Mouse (Mus musculus) midbrain, embryonic 16.5 days (tissue): Measurements from ENCODE around the gene B4galt1. TPM values are rescaled to one million over a fixed set of nuclear protein-coding genes. Genes with fewer than 3 reads are reported as not detected.

Experiments
- ATAC-seq: fragments of 200-750 bp; cut with Nextera tagmentation; 2 replicates; pipeline ENCODE4 v1.8.0; 2017; ENCODE audit warnings: moderate TSS enrichment
- H3K27ac ChIP-seq: fragments of 300-500 bp; sonication (generic); 2 replicates; pipeline ENCODE4 v1.5.1; 2014; ENCODE audit warnings: mild to moderate bottlenecking, low read length, mixed read lengths
- H3K27me3 ChIP-seq: fragments of 300-500 bp; sonication (generic); 2 replicates; pipeline ENCODE4 v1.6.1; 2014; ENCODE audit warnings: low read depth, low read length, mixed read lengths; ENCODE audit not compliant: control insufficient read depth, insufficient read depth
- H3K36me3 ChIP-seq: fragments of 300-500 bp; sonication (generic); 2 replicates; pipeline ENCODE4 v1.6.1; 2014; ENCODE audit warnings: mild to moderate bottlenecking, low read length, moderate library complexity, mixed read lengths; ENCODE audit not compliant: control insufficient read depth, insufficient read depth
- H3K4me1 ChIP-seq: fragments of 300-500 bp; sonication (generic); 2 replicates; pipeline ENCODE4 v1.6.1; 2014; ENCODE audit warnings: mild to moderate bottlenecking, low read length, mixed read lengths; ENCODE audit not compliant: control insufficient read depth, insufficient read depth
- H3K4me2 ChIP-seq: fragments of 300-500 bp; sonication (generic); 2 replicates; pipeline ENCODE4 v1.6.1; 2014; ENCODE audit warnings: mild to moderate bottlenecking, low read length, mixed read lengths
- H3K4me3 ChIP-seq: fragments of 300-500 bp; sonication (generic); 2 replicates; pipeline ENCODE4 v1.5.1; 2014; ENCODE audit warnings: low read depth, mild to moderate bottlenecking, low read length, moderate library complexity, mixed read lengths
- H3K9ac ChIP-seq: fragments of 300-500 bp; sonication (generic); 2 replicates; pipeline ENCODE4 v1.6.1; 2014; ENCODE audit warnings: low read depth, low read length, mixed read lengths
- H3K9me3 ChIP-seq: fragments of 300-500 bp; sonication (generic); replicated peaks from 2 replicates; pipeline ENCODE4 v1.6.1; 2014; ENCODE audit warnings: mild to moderate bottlenecking, low read length, mixed read lengths; ENCODE audit not compliant: control insufficient read depth, poor library complexity, severe bottlenecking
- WGBS: fragments of 180-500 bp; shearing (Covaris S2); extraction: QIAGEN DNeasy Blood & Tissue Kit; methylation state at CpG from one replicate; pipeline ENCODE4 v1.1.7; 2014; 5-methylcytosine and 5-hydroxymethylcytosine counted together
- microRNA-seq: library from miRNA; unstranded; fragments of <30 nt; microRNA quantifications from one replicate; pipeline ENCODE4, GENCODE M21; 2017
- polyA plus RNA-seq: library from polyadenylated mRNA; unstranded; fragments of >200 nt; fragmentation: Nextera tagmentation; extraction: Ambion mirVana; gene quantifications from 2 replicates; pipeline ENCODE4 v1.2.1, GENCODE M21; 2015

B4galt1 gene
- polyA plus RNA-seq, 1 experiment from 2014 or later: 5.8 TPM

DNA sequence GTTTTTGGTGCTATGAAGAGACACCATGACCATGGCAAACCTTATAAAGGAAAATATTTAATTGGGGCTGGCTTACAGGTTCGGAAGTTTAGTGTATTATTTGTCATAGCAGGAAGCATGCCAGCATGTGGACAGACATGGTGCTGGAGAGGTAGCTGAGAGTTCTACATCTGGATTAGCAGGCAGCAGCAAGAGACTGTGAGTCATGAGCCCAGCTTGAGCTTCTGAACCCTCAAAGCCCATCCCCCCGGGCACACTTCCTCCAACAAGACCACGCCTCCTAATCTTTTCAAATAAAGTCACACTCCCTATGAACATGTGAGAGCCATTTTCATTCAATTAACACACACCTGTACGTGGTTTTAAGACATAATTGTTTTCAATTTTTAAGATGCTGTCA is 77.4 kb downstream of the B4galt1 start:
- Histone ChIP-seq H3K36me3 (no peaks in the 10 kb centered on the region), H3K4me1 (peaks cover 5% of the 10 kb centered on the region), H3K27ac (no peak overlapping the region), H3K4me2 (no peak overlapping the region), H3K27me3 (no peaks in the 10 kb centered on the region), H3K9me3 (no peaks in the 10 kb centered on the region), H3K4me3 (no peak overlapping the region), H3K9ac (no peak overlapping the region)
- ATAC-seq: no peak
- 75% methylated on average over 4 of the region's 4 CpGs for WGBS

DNA sequence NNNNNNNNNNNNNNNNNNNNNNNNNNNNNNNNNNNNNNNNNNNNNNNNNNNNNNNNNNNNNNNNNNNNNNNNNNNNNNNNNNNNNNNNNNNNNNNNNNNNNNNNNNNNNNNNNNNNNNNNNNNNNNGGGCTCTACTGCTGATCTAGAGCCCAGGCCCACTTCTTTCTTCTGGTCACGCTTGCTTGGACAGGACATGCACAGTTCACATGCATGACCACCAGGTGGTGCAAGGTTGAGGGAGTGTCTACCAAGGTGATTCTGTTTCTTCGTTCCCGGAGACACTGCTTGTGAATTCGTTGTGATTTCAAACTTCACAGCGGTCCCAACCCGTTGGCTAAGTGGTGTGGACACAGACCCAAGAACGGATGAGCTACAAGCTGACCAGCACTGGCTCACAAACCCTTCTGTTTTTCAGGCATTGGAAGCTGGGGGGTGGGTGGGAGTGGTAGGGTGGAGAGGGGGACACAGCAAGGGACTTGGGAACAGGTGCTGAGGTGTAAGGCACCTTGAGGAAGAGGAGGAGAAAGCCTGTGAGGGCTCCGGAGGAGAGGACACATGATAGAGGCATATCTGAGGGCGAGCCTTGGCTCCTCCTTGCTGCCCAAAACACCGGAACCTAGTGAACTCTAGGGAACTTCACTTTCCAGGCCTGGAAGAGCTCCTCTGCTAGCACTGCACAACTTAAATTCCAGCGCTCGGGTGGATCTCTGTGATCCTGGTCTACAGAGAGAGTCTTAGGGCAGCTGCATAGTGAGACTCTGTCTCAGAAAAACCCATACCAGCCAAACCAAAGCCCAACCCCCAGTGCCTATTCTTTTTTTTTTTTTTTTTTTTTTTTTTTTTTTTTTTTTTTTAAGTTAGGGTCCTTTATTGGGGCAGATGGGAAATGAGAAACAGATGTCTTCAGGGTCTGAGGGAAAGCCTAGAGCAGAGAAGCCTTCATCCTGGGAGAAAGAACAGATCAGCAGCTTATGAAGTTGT is 79.2 kb downstream of the B4galt1 start:
- Histone ChIP-seq H3K36me3 (no peaks in the 10 kb centered on the region), H3K4me2 (peak overlapping the region; percentile 46), H3K9me3 (no peaks in the 10 kb centered on the region), H3K27me3 (no peaks in the 10 kb centered on the region), H3K4me1 (peaks cover 5% of the 10 kb centered on the region), H3K27ac (no peak overlapping the region), H3K9ac (no peak overlapping the region), H3K4me3 (no peak overlapping the region)
- ATAC-seq: peak; percentile 66
- WGBS: 28% methylated on average over 12 of the region's 12 CpGs

DNA sequence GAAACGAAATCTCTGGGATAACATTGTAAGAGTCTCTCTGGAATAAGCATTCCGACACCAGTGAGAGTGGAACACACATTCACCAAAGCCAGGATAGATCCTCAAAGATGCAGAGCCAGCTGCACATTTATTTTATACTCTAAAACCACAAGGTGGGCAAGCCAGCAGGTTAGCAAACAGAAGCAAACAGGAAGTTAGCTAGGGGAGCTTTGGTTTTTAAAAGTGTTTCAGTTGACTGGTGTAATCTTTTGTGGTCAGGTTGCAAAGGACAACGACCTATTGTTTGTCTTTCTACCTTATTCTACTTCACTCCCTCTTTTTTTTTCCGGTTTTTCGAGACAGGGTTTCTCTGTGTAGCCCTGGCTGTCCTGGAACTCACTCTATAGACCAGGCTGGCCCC is 93.9 kb downstream of the B4galt1 start:
- H3K36me3 ChIP-seq: no peaks in the 10 kb centered on the region

DNA sequence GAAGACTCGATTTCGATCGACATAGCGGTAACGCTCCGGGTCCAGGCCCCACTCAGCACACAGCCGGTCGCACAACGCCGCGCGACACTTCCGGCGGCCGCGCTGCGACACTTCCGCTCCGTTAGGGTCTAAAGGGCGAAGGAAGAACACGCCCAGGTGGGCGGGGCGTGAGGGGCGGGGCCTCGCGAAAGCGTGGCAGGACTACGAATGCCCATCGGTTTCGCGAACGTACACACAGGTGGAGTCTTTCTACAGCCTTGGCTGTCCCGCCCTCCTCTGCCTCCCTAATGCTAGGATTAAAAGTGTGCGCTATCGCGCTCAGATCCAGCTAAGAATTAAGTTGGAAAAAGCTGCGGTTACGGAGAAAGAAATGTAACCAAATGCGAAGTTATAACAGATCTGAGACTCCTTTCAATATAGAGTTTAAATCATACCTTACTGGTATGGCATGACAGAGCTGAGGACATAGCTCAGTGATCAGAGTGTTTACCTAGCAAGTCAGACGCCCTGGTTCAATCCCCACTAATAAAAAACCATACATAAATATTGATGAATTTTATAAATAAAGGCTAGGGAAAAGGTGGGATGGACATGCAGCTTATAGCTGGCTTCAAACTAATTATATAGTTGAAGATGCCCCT is 95.9 kb downstream of the B4galt1 start, which contains the start of gene Smu1:
Gene Smu1, minus strand, starts transcription at position 144 of the 641 bp plus-strand sequence.
- Histone ChIP-seq H3K27ac (peak within 1 kb of the TSS; percentile 71), H3K4me1 (peaks cover 7% of the 10 kb centered on the region), H3K4me3 (peak within 1 kb of the TSS; percentile 98), H3K4me2 (peak within 1 kb of the TSS; percentile 80), H3K36me3 (peaks cover 4% of the 10 kb centered on the region; the same call in 1 of the 2 replicates), H3K9ac (peak within 1 kb of the TSS; percentile 78), H3K9me3 (no peaks in the 10 kb centered on the region), H3K27me3 (peaks cover 4% of the 10 kb centered on the region; the same call in 1 of the 2 replicates)
- under 1% methylated on average over 40 of the region's 40 CpGs for WGBS
- peak; percentile 99 for ATAC-seq

More for the DNA sequence above, 93.9 kb downstream of the B4galt1 start:
- H3K4me2 ChIP-seq: no peak overlapping the region
- peaks cover 7% of the 10 kb centered on the region for H3K4me1 ChIP-seq
- H3K9me3 ChIP-seq: no peaks in the 10 kb centered on the region
- ATAC-seq: no peak
- no peak overlapping the region for H3K27ac ChIP-seq
- no peak overlapping the region for H3K9ac ChIP-seq
- 59% methylated on average over 5 of the region's 5 CpGs for WGBS
- no peak overlapping the region for H3K4me3 ChIP-seq
- H3K27me3 ChIP-seq: peaks cover 4% of the 10 kb centered on the region

DNA sequence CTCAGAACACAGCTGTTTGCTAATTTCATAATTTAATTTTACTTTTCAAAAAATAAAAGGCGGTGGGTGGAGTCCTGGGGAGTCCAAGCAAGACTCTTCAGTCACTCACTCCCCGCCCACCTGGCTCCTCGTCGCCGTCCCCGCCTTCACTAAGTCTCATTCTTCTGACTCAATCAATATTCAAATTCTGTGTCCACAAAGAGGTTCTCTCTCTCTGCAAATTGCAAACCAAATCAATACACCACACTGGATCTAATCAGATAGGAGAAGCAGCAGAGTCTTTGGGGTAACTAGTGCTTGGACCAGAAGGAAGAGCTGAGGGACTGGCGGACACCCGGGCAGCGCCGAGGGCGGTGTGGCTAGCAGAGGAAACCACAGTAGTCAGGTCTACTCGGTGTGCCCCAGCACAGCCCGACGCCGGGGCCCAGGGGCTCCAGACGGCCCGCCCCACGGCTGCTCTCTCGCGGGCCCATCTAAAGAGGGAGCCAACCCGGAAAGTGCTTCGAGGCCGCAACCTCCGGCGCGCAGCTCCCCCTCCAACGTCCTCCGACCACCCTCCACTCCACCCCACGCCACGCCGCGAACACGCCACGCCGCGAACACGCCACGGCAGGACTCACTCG is 96.5 kb downstream of the B4galt1 start:
- H3K4me2 ChIP-seq: peak overlapping the region; percentile 80
- WGBS: under 1% methylated on average over 39 of the region's 39 CpGs
- peaks cover 4% of the 10 kb centered on the region; the same call in 1 of the 2 replicates for H3K27me3 ChIP-seq
- H3K4me3 ChIP-seq: peak overlapping the region; percentile 98
- H3K4me1 ChIP-seq: peaks cover 7% of the 10 kb centered on the region
- peaks cover 4% of the 10 kb centered on the region; the same call in 1 of the 2 replicates for H3K36me3 ChIP-seq
- peak overlapping the region; percentile 71 for H3K27ac ChIP-seq
- H3K9me3 ChIP-seq: no peaks in the 10 kb centered on the region
- ATAC-seq: peak; percentile 86
- H3K9ac ChIP-seq: peak overlapping the region; percentile 78

Small RNA genes lying within 50 kb of the gene (microRNA-seq; reads per million reads assigned to microRNA genes)
- gene Gm24112: not detected
- gene Gm25931: not detected
- not detected for gene Mir5123

Other genes with a start within 250 kb of the B4galt1 start
- 46.7 and 50.6 TPM in 2 replicates for gene Aptx, start 150.8 kb downstream of the B4galt1 start, polyA plus RNA-seq
- gene Dnaja1, start 131.9 kb downstream of the B4galt1 start, polyA plus RNA-seq: 659 and 720 TPM in 2 replicates
- 110 and 117 TPM in 2 replicates for gene Smu1, start 96.1 kb downstream of the B4galt1 start, polyA plus RNA-seq
- gene Spink4, start 66.0 kb upstream of the B4galt1 start, polyA plus RNA-seq: not detected in 2 replicates
- gene Bag1, start 94.3 kb upstream of the B4galt1 start, polyA plus RNA-seq: 166 and 181 TPM in 2 replicates
- gene Chmp5, start 94.4 kb upstream of the B4galt1 start, polyA plus RNA-seq: 157 and 161 TPM in 2 replicates
- gene Nfx1, start 116.9 kb upstream of the B4galt1 start, polyA plus RNA-seq: 115 and 120 TPM in 2 replicates
- gene Aqp7, start 194.1 kb upstream of the B4galt1 start, polyA plus RNA-seq: not detected in 2 replicates
- gene Aqp3, start 244.2 kb upstream of the B4galt1 start, polyA plus RNA-seq: 0.24 and 0.41 TPM in 2 replicates